ENCODE assay signal across 9 mouse cellular contexts in genomic region chr12:69644877-69645276, GRCm38 (mm10). TPM values are rescaled to one million over a fixed set of nuclear protein-coding genes. Genes with fewer than 3 reads are reported as not detected.
DNase-seq lines count a peak whose midpoint lies in the region; ATAC-seq and TF ChIP-seq lines count a peak whose summit lies in the region.
"Had no signal": no experiment of that assay in that cellular context is flagged by ENCODE, and none has a peak within 500 bp of the region (broad histone marks: within the 10 kb centered on the region; RNA-seq: fewer than 3 reads in every experiment).

No protein-coding gene starts in this region.

- DNase-seq in adrenal gland, postnatal 10 days: peak; percentile 30
- no peak for DNase-seq in adrenal gland, postnatal 36 days
- no peak for DNase-seq in liver, adult 2 months (ENCODE audit: extremely low read depth, low read depth, low spot score)
- no peak for DNase-seq in liver, postnatal 0 days
- peak; percentile 29 to 80 for DNase-seq in layer of hippocampus, postnatal 14 days (ENCODE audit: low spot score in 2 of 2)
- DNase-seq in right cerebral cortex, postnatal 25 days: peak; percentile 19
- DNase-seq in spleen, postnatal 10 days (ENCODE audit: low spot score in 2 of 2): no peak
- no peak for DNase-seq in urinary bladder, postnatal 25 days (ENCODE audit: low spot score)

- H3K27me3 ChIP-seq in liver, adult 2 months (ENCODE audit: control insufficient read depth, insufficient read depth, low read length): no peaks in the 10 kb centered on the region
- no peaks in the 10 kb centered on the region for H3K27me3 ChIP-seq in liver, postnatal 0 days (ENCODE audit: insufficient read depth, low read length)

- no peak for ATAC-seq in liver, postnatal 0 days

- no peak for TF ChIP-seq CTCF in liver, adult 2 months (IDR thresholded peaks at IDR 0.05; ENCODE audit: low read depth, low read length)
- TF ChIP-seq CTCF in liver, postnatal 0 days (IDR thresholded peaks at IDR 0.05; ENCODE audit: low read depth): no peak

- TF ChIP-seq EP300 in liver, postnatal 0 days (IDR thresholded peaks at IDR 0.05; ENCODE audit: low read depth): no peak

- WGBS in liver, adult 2 months: 56% methylated on average over 3 of the region's 3 CpGs
- 56% methylated on average over 3 of the region's 3 CpGs for WGBS in liver, postnatal 0 days (ENCODE audit: insufficient replicate concordance)

- H3K79me2 ChIP-seq in liver, adult 2 months (ENCODE audit: control insufficient read depth, insufficient read depth, low read length): no peaks in the 10 kb centered on the region

- peaks cover 7% of the 10 kb centered on the region for H3K4me1 ChIP-seq in liver, adult 2 months (ENCODE audit: control insufficient read depth, insufficient read depth, low read length)
- H3K4me1 ChIP-seq in liver, postnatal 0 days (ENCODE audit: insufficient read depth): 0 out of 2 replicates have a peak, but pooled peaks cover 6% of the 10 kb centered on the region

- 0 out of 2 replicates have a peak overlapping the region, but pooled peaks have one; percentile 8 for H3K27ac ChIP-seq in liver, adult 2 months (replicated peaks; ENCODE audit: insufficient read depth, low read depth, low read length)
- H3K27ac ChIP-seq in liver, postnatal 0 days (ENCODE audit: low read depth): no peak overlapping the region

- H3K36me3 ChIP-seq in liver, adult 2 months (ENCODE audit: control insufficient read depth, insufficient read depth, low read length): peaks cover 10% of the 10 kb centered on the region
- H3K36me3 ChIP-seq in liver, postnatal 0 days (replicated peaks; ENCODE audit: insufficient read depth, low read length): peaks cover 7% of the 10 kb centered on the region; the same call in 1 of the 2 replicates

- H3K4me2 ChIP-seq in liver, postnatal 0 days (ENCODE audit: low read depth, low read length): no peak overlapping the region

- H3K9ac ChIP-seq in liver, adult 2 months (ENCODE audit: low read depth, low read length): no peak overlapping the region
- no peak overlapping the region for H3K9ac ChIP-seq in liver, postnatal 0 days (replicated peaks)

- TF ChIP-seq POLR2A in liver, adult 2 months (IDR thresholded peaks at IDR 0.05; ENCODE audit: extremely low read depth, insufficient read depth, low read length): no peak

- H3K4me3 ChIP-seq in liver, adult 2 months (ENCODE audit: insufficient read depth, low read depth, low read length): no peak overlapping the region
- no peak overlapping the region for H3K4me3 ChIP-seq in liver, postnatal 0 days (ENCODE audit: low read depth, low read length)
- H3K4me3 ChIP-seq: erythroblast, embryonic 14.5 days had no signal

- no peaks in the 10 kb centered on the region for H3K9me3 ChIP-seq in liver, postnatal 0 days (ENCODE audit: low read length)

RNA-seq across cellular contexts. Expression of gene Sos2, which starts 36.8 kb away (rescaled TPM):
- total RNA-seq in adrenal gland, postnatal 10 days (2021): 10 to 100 TPM; 36.6 to 40.0 TPM
- 10 to 100 TPM; 41.7 to 46.9 TPM for total RNA-seq in adrenal gland, postnatal 36 days (2021)
- 11.1 and 11.9 TPM in 2 replicates for total RNA-seq in liver, adult 2 months (2014; rRNA removed)
- polyA plus RNA-seq in liver, adult 2 months (2012; rRNA removed): 5.5 and 7.3 TPM in 2 replicates
- polyA plus RNA-seq in liver, postnatal 0 days (2015; fragmentation: Nextera tagmentation; extraction: Ambion mirVana): 2.9 and 3.5 TPM in 2 replicates
- 10 to 100 TPM; 31.9 to 32.5 TPM for total RNA-seq in layer of hippocampus, postnatal 14 days (2021)

Comparison
In these comparisons a context has a peak if more than half of its experiments do, and no peak if none do; other contexts are left out.
1. DNase-seq: peak in adrenal gland, postnatal 10 days (single experiment), layer of hippocampus, postnatal 14 days (2 of 2) and right cerebral cortex, postnatal 25 days (single experiment); none in adrenal gland, postnatal 36 days (0 of 2), liver, adult 2 months (single experiment), liver, postnatal 0 days (single experiment), spleen, postnatal 10 days (0 of 2) and urinary bladder, postnatal 25 days (single experiment).